Mouse (Mus musculus) CH12.LX (cell line): Measurements from ENCODE around the gene Dhodh. TPM values are rescaled to one million over a fixed set of nuclear protein-coding genes. Genes with fewer than 3 reads are reported as not detected.

Source experiments
- DNase-seq: peaks from one replicate; pipeline ENCODE4 v3.0.0-alpha.2; 2013; ENCODE audit errors: extremely low read depth
- H3K27ac ChIP-seq: 2 replicates; pipeline ENCODE4 v1.5.1; 2012; ENCODE audit warnings: low read depth, mild to moderate bottlenecking, control low read depth, moderate library complexity; ENCODE audit not compliant: insufficient read depth
- H3K27me3 ChIP-seq: replicated peaks from 2 replicates; pipeline ENCODE3; 2012; ENCODE audit warnings: inconsistent platforms
- H3K36me3 ChIP-seq, 2 experiments: replicated peaks in 1 of 2; 2 replicates each; pipeline versions ENCODE3 to v1.6.1; 2012; ENCODE audit warnings: inconsistent platforms in 1 of 2, low read length in 1 of 2, mild to moderate bottlenecking in 1 of 2, mixed read lengths in 1 of 2, moderate library complexity in 1 of 2; ENCODE audit not compliant: control insufficient read depth in 1 of 2, insufficient read depth in 1 of 2
- H3K4me1 ChIP-seq, 2 experiments: 2 replicates each; pipeline ENCODE4 v1.6.1; 2012; ENCODE audit warnings: inconsistent platforms in 1 of 2, moderate library complexity in 1 of 2; ENCODE audit not compliant: insufficient read depth in 2 of 2, control insufficient read depth in 1 of 2
- H3K4me2 ChIP-seq: 2 replicates; pipeline ENCODE4 v1.6.1; 2012; ENCODE audit warnings: low read depth, mild to moderate bottlenecking, control low read depth; ENCODE audit not compliant: poor library complexity, insufficient read depth, severe bottlenecking
- H3K4me3 ChIP-seq, 3 experiments: fragments of 150-350 bp in 1 of 3; sonication (generic) in 1 of 3; replicated peaks in 1 of 3; 2 replicates each; pipeline versions ENCODE3 to v1.5.1; 2011 to 2012; ENCODE audit warnings: low read depth in 2 of 3, low read length in 2 of 3, mild to moderate bottlenecking in 2 of 3, moderate library complexity in 2 of 3, control low read depth in 1 of 3, improper control_type of control experiment in 1 of 3, inconsistent platforms in 1 of 3, mixed read lengths in 1 of 3; ENCODE audit not compliant: poor library complexity in 1 of 3
- H3K79me2 ChIP-seq: replicated peaks from 2 replicates; pipeline ENCODE4 v1.6.1; 2012; ENCODE audit warnings: mild to moderate bottlenecking, moderate library complexity; ENCODE audit not compliant: control insufficient read depth, poor library complexity, insufficient read depth, severe bottlenecking; ENCODE audit errors: extremely low read depth
- H3K9ac ChIP-seq: 2 replicates; pipeline ENCODE4 v1.6.1; 2012; ENCODE audit warnings: low read depth, mild to moderate bottlenecking, control low read depth, moderate library complexity; ENCODE audit not compliant: insufficient read depth
- H3K9me3 ChIP-seq: replicated peaks from 2 replicates; pipeline ENCODE3; 2012; ENCODE audit warnings: low read length, inconsistent platforms, mixed read lengths
- BHLHE40 ChIP-seq: IDR thresholded peaks from 2 replicates; pipeline ENCODE4 v1.6.1; 2011; ENCODE audit warnings: mild to moderate bottlenecking, low read depth, low read length, improper control_type of control experiment
- CHD1 ChIP-seq: IDR thresholded peaks from 2 replicates; pipeline ENCODE4 v1.6.1; 2012; ENCODE audit warnings: low read depth, low read length, improper control_type of control experiment, inconsistent platforms
- CTCF ChIP-seq, 2 experiments: IDR thresholded peaks in 1 of 2; conservative IDR thresholded peaks in 1 of 2; 2 replicates each; pipeline ENCODE4 v1.5.1; 2011 to 2012; ENCODE audit warnings: low read depth in 2 of 2, low read length in 2 of 2, improper control_type of control experiment in 1 of 2, inconsistent platforms in 1 of 2, mild to moderate bottlenecking in 1 of 2, moderate library complexity in 1 of 2
- ELF1 ChIP-seq: IDR thresholded peaks from 2 replicates; pipeline ENCODE4 v1.6.1; 2014; ENCODE audit warnings: low read depth, mild to moderate bottlenecking, inconsistent platforms, low read length, improper control_type of control experiment
- IRF4 ChIP-seq: IDR thresholded peaks from 2 replicates; pipeline ENCODE4 v1.6.1; 2014; ENCODE audit warnings: low read depth, mild to moderate bottlenecking, inconsistent platforms, low read length, improper control_type of control experiment
- JUN ChIP-seq: IDR thresholded peaks from 2 replicates; pipeline ENCODE4 v1.6.1; 2011; ENCODE audit warnings: low read depth, mild to moderate bottlenecking, low read length, improper control_type of control experiment, moderate library complexity; ENCODE audit not compliant: insufficient read depth
- KAT2A ChIP-seq: IDR thresholded peaks from 2 replicates; pipeline ENCODE4 v1.6.1; 2012; ENCODE audit warnings: low read length, improper control_type of control experiment, inconsistent platforms; ENCODE audit not compliant: insufficient replicate concordance
- MAZ ChIP-seq: IDR thresholded peaks from 2 replicates; pipeline ENCODE4 v1.6.1; 2012; ENCODE audit warnings: low read depth, mild to moderate bottlenecking, inconsistent platforms, low read length, improper control_type of control experiment, moderate library complexity
- MEF2A ChIP-seq: IDR thresholded peaks from 2 replicates; pipeline ENCODE4 v1.6.1; 2014; ENCODE audit warnings: low read depth, mild to moderate bottlenecking, inconsistent platforms, low read length, improper control_type of control experiment, borderline replicate concordance
- MXI1 ChIP-seq: IDR thresholded peaks from 2 replicates; pipeline ENCODE4 v1.6.1; 2011; ENCODE audit warnings: mild to moderate bottlenecking, low read depth, low read length, improper control_type of control experiment
- MYC ChIP-seq: IDR thresholded peaks from 2 replicates; pipeline ENCODE4 v1.6.1; 2011; ENCODE audit warnings: low read depth, mild to moderate bottlenecking, improper control_type of control experiment, low read length
- NELFE ChIP-seq: IDR thresholded peaks from 2 replicates; pipeline ENCODE4 v1.6.1; 2011; ENCODE audit warnings: low read depth, low read length, improper control_type of control experiment
- NRF1 ChIP-seq: IDR thresholded peaks from 2 replicates; pipeline ENCODE4 v1.6.1; 2014; ENCODE audit warnings: low read depth, mild to moderate bottlenecking, inconsistent platforms, low read length, improper control_type of control experiment, moderate library complexity
- PAX5 ChIP-seq: IDR thresholded peaks from 2 replicates; pipeline ENCODE4 v1.6.1; 2012; ENCODE audit warnings: low read length, inconsistent platforms, mixed read lengths
- POLR2AphosphoS2 ChIP-seq: IDR thresholded peaks from 2 replicates; pipeline ENCODE4 v1.6.1; 2011; ENCODE audit warnings: low read depth, low read length, improper control_type of control experiment
- SIN3A ChIP-seq: IDR thresholded peaks from 2 replicates; pipeline ENCODE4 v1.6.1; 2012; ENCODE audit warnings: low read length, improper control_type of control experiment, inconsistent platforms
- TCF12 ChIP-seq: IDR thresholded peaks from 2 replicates; pipeline ENCODE4 v1.6.1; 2014; ENCODE audit warnings: low read depth, mild to moderate bottlenecking, inconsistent platforms, low read length, improper control_type of control experiment
- USF2 ChIP-seq: conservative IDR thresholded peaks from 2 replicates; pipeline ENCODE4 v1.6.1; 2011; ENCODE audit warnings: low read depth, low read length, improper control_type of control experiment
- ZC3H11A ChIP-seq: IDR thresholded peaks from 2 replicates; pipeline ENCODE4 v1.6.1; 2012; ENCODE audit warnings: low read depth, mild to moderate bottlenecking, inconsistent platforms, low read length, improper control_type of control experiment
- ZKSCAN1 ChIP-seq: IDR thresholded peaks from 2 replicates; pipeline ENCODE4 v1.6.1; 2012; ENCODE audit warnings: low read depth, inconsistent platforms, low read length, improper control_type of control experiment, borderline replicate concordance
- ZNF384 ChIP-seq: IDR thresholded peaks from 2 replicates; pipeline ENCODE4 v1.6.1; 2012; ENCODE audit warnings: low read depth, low read length, improper control_type of control experiment, inconsistent platforms
- dilution Hi-C: fragments of 300-500 bp; cut with MboI; formaldehyde crosslinking; loops from 2 replicates; pipeline ENCODE4 v1.14.3; 2020; ENCODE audit warnings: low sequenced_read_pairs; ENCODE audit not compliant: extremely low pct_unique_long_range_greater_than_20kb, extremely low pct_ligation_motif_present
- in situ Hi-C: fragments of 300-500 bp; cut with MboI; formaldehyde crosslinking; loops from 3 replicates; pipeline ENCODE4 v1.14.3; 2019; ENCODE audit warnings: low sequenced_read_pairs, low pct_ligation_motif_present, low pct_unique_long_range_greater_than_20kb, mixed read lengths
- polyA plus RNA-seq: library from polyadenylated mRNA; unstranded; fragments of >175 nt; gene quantifications from 2 replicates; pipeline ENCODE4 v1.2.1, GENCODE M21; 2012; ENCODE audit warnings: low read depth; ENCODE audit not compliant: insufficient read length
- total RNA-seq, 2 experiments: library from RNA; depleted of rRNA; stranded (reverse); fragments of 300-350 nt in 1 of 2; fragments of >200 nt in 1 of 2; gene quantifications; 2 replicates each; pipeline ENCODE4 v1.2.3; 2012 to 2014

The Dhodh gene
- total and polyA plus RNA-seq, 3 experiments, result 37.8 to 43.6 (median 38.5) TPM

DNA sequence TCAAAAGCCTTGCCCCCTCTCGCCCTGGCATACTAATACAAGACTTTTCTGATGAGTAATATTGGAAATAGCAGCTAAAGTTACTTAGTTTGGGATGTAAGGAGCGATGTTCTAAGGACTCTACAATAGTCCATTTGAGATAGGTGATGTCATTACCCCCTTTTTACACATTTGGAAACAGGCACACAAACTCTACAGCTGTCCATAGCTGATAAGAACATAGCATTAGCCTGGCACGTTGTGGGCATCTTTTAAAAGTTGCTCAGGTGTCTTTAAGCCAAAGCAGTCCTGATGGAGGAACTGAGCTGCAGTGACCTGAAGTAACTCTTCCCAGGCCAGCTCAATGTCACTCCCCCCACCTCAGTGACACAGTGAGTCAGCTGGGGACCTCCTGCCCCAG lies 17.1 kb downstream of the Dhodh start:
- no peak for DNase-seq
- no peak overlapping the region for H3K4me2 ChIP-seq
- H3K9ac ChIP-seq, result no peak overlapping the region
- no peaks in the 10 kb centered on the region for H3K27me3 ChIP-seq
- no peaks in the 10 kb centered on the region for H3K9me3 ChIP-seq
- H3K36me3 ChIP-seq, result peaks cover 30 to 52% of the 10 kb centered on the region in 2 experiments
- H3K27ac ChIP-seq, result no peak overlapping the region
- no peaks in the 10 kb centered on the region for H3K4me1 ChIP-seq
- dilution Hi-C loops, result no loop called here
- no peak overlapping the region for H3K4me3 ChIP-seq
- TF ChIP-seq PAX5 (no peak), MAZ (no peak), NRF1 (no peak)
- H3K79me2 ChIP-seq, result no peaks in the 10 kb centered on the region
- in situ Hi-C loops, result no loop called here

- Histone ChIP-seq H3K4me2 (no peak overlapping the region), H3K4me3 (no peak overlapping the region), H3K36me3 (peaks cover 30 to 48% of the 10 kb centered on the region in 2 experiments), H3K4me1 (no peaks in the 10 kb centered on the region), H3K9ac (no peak overlapping the region), H3K27me3 (no peaks in the 10 kb centered on the region), H3K79me2 (no peaks in the 10 kb centered on the region), H3K27ac (no peak overlapping the region)
- in situ Hi-C loops (no loop called here), dilution Hi-C loops (no loop called here)
- no peak for DNase-seq
- TF ChIP-seq NRF1 (no peak), POLR2AphosphoS2 (no peak), NELFE (no peak), KAT2A (no peak), SIN3A (no peak), TCF12 (no peak), MYC (no peak), JUN (no peak), PAX5 (no peak), CHD1 (no peak), ZNF384 (no peak), USF2 (no peak), MXI1 (no peak), ZKSCAN1 (no peak), MEF2A (no peak), BHLHE40 (no peak), ZC3H11A (no peak), IRF4 (no peak), CTCF (conservative IDR thresholded peaks at IDR 0.05 in 1 of 2, IDR thresholded peaks at IDR 0.05 in 1 of 2; ENCODE audit: low read depth in 2 of 2, low read length in 2 of 2) (no peak), ELF1 (no peak)
- TF ChIP-seq, all 38 proteins: peak for 0
- H3K9me3 ChIP-seq, result no peaks in the 10 kb centered on the region
These were observed 17.6 kb downstream of the Dhodh start for GRCm38 (mm10) chr8:109590901-109591300.
